Mouse (Mus musculus) heart, embryonic 15.5 days (tissue): ENCODE data around the gene Dexi. TPM values are rescaled to one million over a fixed set of nuclear protein-coding genes. Genes with fewer than 3 reads are reported as not detected.

Experiments
- ATAC-seq: fragments of 200-750 bp; cut with Nextera tagmentation; replicated peaks from 2 replicates; pipeline ENCODE4 v1.8.0; 2017; ENCODE audit warnings: low read depth, moderate TSS enrichment; ENCODE audit not compliant: insufficient number of reproducible peaks, insufficient read depth, low FRiP score
- H3K27ac ChIP-seq: fragments of 300-500 bp; sonication (generic); 2 replicates; pipeline ENCODE4 v1.5.1; 2015; ENCODE audit warnings: mild to moderate bottlenecking, inconsistent platforms
- H3K27me3 ChIP-seq: fragments of 300-500 bp; sonication (generic); 2 replicates; pipeline ENCODE4 v1.6.1; 2015; ENCODE audit warnings: inconsistent platforms
- H3K36me3 ChIP-seq: fragments of 300-500 bp; sonication (generic); 2 replicates; pipeline ENCODE4 v1.6.1; 2015; ENCODE audit warnings: mild to moderate bottlenecking, inconsistent platforms
- H3K4me1 ChIP-seq: fragments of 300-500 bp; sonication (generic); replicated peaks from 2 replicates; pipeline ENCODE4 v1.6.1; 2015; ENCODE audit warnings: inconsistent platforms
- H3K4me2 ChIP-seq: fragments of 300-500 bp; sonication (generic); 2 replicates; pipeline ENCODE4 v1.6.1; 2015; ENCODE audit warnings: inconsistent platforms, mild to moderate bottlenecking, moderate library complexity
- H3K4me3 ChIP-seq: fragments of 300-500 bp; sonication (generic); 2 replicates; pipeline ENCODE4 v1.5.1; 2015; ENCODE audit warnings: mild to moderate bottlenecking, inconsistent platforms
- H3K9ac ChIP-seq: fragments of 300-500 bp; sonication (generic); 2 replicates; pipeline ENCODE4 v1.6.1; 2015; ENCODE audit warnings: mild to moderate bottlenecking, inconsistent platforms
- H3K9me3 ChIP-seq: fragments of 300-500 bp; sonication (generic); replicated peaks from 2 replicates; pipeline ENCODE4 v1.6.1; 2016; ENCODE audit warnings: inconsistent platforms
- WGBS: fragments of 180-500 bp; shearing (Covaris S2); methylation state at CpG from one replicate; pipeline ENCODE4 v1.1.7; 2015; ENCODE audit warnings: mixed read lengths; 5-methylcytosine and 5-hydroxymethylcytosine counted together
- polyA plus RNA-seq: library from polyadenylated mRNA; unstranded; fragments of >200 nt; fragmentation: Nextera tagmentation; extraction: Ambion mirVana; gene quantifications from 2 replicates; pipeline ENCODE4 v1.2.1, GENCODE M21; 2015

The Dexi gene
- polyA plus RNA-seq, 1 experiment from 2014 or later = 15.0 TPM

DNA sequence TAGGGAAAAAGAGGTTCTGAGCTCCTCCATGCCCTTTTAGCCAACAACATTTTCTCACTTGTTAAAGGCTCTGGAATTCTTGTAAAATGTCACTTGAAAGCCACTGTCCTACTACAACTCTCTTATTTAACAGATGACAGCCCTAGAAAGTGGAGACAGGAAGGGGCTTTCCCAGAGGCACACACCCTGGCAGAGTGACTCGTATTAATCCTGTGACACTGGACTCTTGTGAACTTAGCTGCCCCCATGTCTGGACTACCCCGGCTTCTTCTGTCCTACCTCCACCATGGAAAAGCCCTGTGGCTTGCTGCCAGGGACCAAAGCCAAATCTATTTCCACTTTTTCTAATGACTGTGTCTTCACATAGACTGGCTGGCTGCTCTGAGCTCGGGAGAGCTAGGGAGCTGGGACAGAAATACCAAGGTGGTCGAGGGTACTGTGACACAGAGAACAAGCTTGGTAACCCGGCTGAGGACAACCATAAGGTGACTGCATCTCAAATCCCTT, 44.7 kb downstream of the Dexi start:
- 35% methylated on average over 5 of the region's 5 CpGs for WGBS
- no peak for ATAC-seq
- Histone ChIP-seq H3K9ac (no peak overlapping the region), H3K4me2 (no peak overlapping the region), H3K27ac (no peak overlapping the region), H3K9me3 (no peaks in the 10 kb centered on the region), H3K4me1 (no peaks in the 10 kb centered on the region; the same call in 1 of the 2 replicates), H3K4me3 (no peak overlapping the region), H3K27me3 (peaks cover 26% of the 10 kb centered on the region), H3K36me3 (no peaks in the 10 kb centered on the region)

- ATAC-seq = no peak
- WGBS = 57% methylated on average over 2 of the region's 2 CpGs
- H3K27ac ChIP-seq = no peak overlapping the region
- no peak overlapping the region for H3K4me3 ChIP-seq
- H3K36me3 ChIP-seq = no peaks in the 10 kb centered on the region
- H3K27me3 ChIP-seq = peaks cover 21% of the 10 kb centered on the region
- no peaks in the 10 kb centered on the region for H3K9me3 ChIP-seq
- no peak overlapping the region for H3K9ac ChIP-seq
- H3K4me1 ChIP-seq = no peaks in the 10 kb centered on the region; the same call in 1 of the 2 replicates
- H3K4me2 ChIP-seq = no peak overlapping the region
These were observed 47.0 kb downstream of the Dexi start for GRCm38 (mm10) chr16:10495824-10496298.

GRCm38 (mm10) chr16:10492587-10492986, 50.3 kb downstream of the Dexi start:
- Histone ChIP-seq H3K4me1 (peaks cover 11% of the 10 kb centered on the region), H3K4me2 (no peak overlapping the region), H3K36me3 (no peaks in the 10 kb centered on the region), H3K9me3 (no peaks in the 10 kb centered on the region), H3K4me3 (no peak overlapping the region), H3K27ac (no peak overlapping the region), H3K9ac (no peak overlapping the region), H3K27me3 (peaks cover 34% of the 10 kb centered on the region)
- ATAC-seq = no peak
- WGBS = 66% methylated on average over 3 of the region's 3 CpGs

GRCm38 (mm10) chr16:10491716-10492115, 51.1 kb downstream of the Dexi start:
- ATAC-seq = no peak
- H3K27me3 ChIP-seq = peaks cover 34% of the 10 kb centered on the region

GRCm38 (mm10) chr16:10490503-10491150, 52.2 kb downstream of the Dexi start:
- no peak for ATAC-seq
- Histone ChIP-seq H3K9ac (no peak overlapping the region), H3K27ac (no peak overlapping the region), H3K27me3 (peaks cover 28% of the 10 kb centered on the region), H3K4me2 (peak overlapping the region; percentile 57; the same call in 1 of the 2 replicates), H3K4me3 (no peak overlapping the region), H3K9me3 (no peaks in the 10 kb centered on the region), H3K4me1 (peaks cover 11% of the 10 kb centered on the region), H3K36me3 (no peaks in the 10 kb centered on the region)
- WGBS = 77% methylated on average over 18 of the region's 18 CpGs

More at GRCm38 (mm10) chr16:10491716-10492115, 51.1 kb downstream of the Dexi start:
- Histone ChIP-seq H3K27ac (no peak overlapping the region), H3K9ac (no peak overlapping the region), H3K4me3 (no peak overlapping the region), H3K4me1 (peaks cover 11% of the 10 kb centered on the region), H3K9me3 (no peaks in the 10 kb centered on the region), H3K36me3 (no peaks in the 10 kb centered on the region), H3K4me2 (no peak overlapping the region)
- 80% methylated on average over 4 of the region's 4 CpGs for WGBS

DNA sequence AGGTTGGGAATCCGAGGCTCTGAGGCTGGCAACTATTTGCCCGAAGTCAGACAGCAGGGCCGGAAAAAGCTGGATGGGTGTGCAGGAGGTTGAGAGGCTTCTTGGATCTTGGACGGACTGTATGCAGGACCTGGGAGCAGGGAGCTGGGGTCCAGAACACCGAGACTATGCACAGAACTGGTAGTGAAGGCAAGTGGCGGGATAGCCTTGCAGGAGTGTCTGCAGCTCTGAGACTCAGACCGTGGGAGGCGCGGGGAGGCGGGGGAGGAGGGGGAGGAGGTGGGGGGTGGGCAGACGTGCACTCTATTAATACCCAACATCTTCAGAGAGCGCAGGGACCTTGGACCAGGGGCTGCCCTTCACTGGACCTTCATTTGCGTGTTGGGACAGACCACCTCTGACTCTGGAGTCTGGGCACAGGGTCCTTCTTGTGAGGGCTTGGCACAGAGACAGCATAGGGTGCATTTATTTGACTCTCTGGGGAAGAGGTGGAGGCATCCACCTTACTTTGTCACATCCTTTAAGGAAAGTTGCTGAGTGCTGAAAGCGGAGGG, 52.9 kb downstream of the Dexi start:
- peaks cover 11% of the 10 kb centered on the region for H3K4me1 ChIP-seq
- no peaks in the 10 kb centered on the region for H3K36me3 ChIP-seq
- no peak overlapping the region for H3K27ac ChIP-seq
- no peak overlapping the region for H3K9ac ChIP-seq
- ATAC-seq = no peak
- peak overlapping the region; percentile 34 for H3K4me3 ChIP-seq
- peak overlapping the region; percentile 57 for H3K4me2 ChIP-seq
- peaks cover 28% of the 10 kb centered on the region for H3K27me3 ChIP-seq
- 13% methylated on average over 12 of the region's 14 CpGs for WGBS
- H3K9me3 ChIP-seq = no peaks in the 10 kb centered on the region

DNA sequence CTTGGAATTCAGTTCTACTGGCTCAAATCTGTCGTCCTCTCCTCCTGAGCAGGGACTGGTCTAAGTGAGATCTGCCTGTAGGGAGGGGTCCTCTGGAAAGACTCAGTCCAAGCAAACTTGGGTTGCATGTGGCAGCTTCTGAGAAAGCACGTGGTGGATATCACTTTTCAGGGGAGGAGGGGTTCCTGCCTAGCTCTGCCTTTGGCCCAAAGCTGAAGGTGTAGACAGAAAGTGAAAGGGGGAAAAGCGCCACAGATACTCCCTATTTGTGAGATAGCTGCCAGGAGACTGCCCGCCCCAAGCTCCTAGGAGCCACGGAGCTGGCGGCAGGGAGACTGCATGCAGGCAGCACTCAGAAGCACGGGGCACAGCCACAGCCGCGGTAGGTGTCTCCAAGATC, 53.4 kb downstream of the Dexi start:
- H3K4me1 ChIP-seq = peaks cover 11% of the 10 kb centered on the region
- ATAC-seq = no peak
- H3K4me2 ChIP-seq = peak overlapping the region; percentile 57
- H3K27me3 ChIP-seq = peaks cover 28% of the 10 kb centered on the region
- no peaks in the 10 kb centered on the region for H3K36me3 ChIP-seq
- H3K27ac ChIP-seq = no peak overlapping the region
- no peaks in the 10 kb centered on the region for H3K9me3 ChIP-seq
- 3% methylated on average over 9 of the region's 9 CpGs for WGBS
- H3K4me3 ChIP-seq = peak overlapping the region; percentile 34
- H3K9ac ChIP-seq = no peak overlapping the region

GRCm38 (mm10) chr16:10488769-10489481, 53.9 kb downstream of the Dexi start:
- WGBS = 76% methylated on average over 7 of the region's 7 CpGs
- peak overlapping the region; percentile 57; the same call in 1 of the 2 replicates for H3K4me2 ChIP-seq
- no peak overlapping the region for H3K27ac ChIP-seq
- peaks cover 31% of the 10 kb centered on the region for H3K27me3 ChIP-seq
- H3K9ac ChIP-seq = no peak overlapping the region
- no peaks in the 10 kb centered on the region for H3K9me3 ChIP-seq
- H3K36me3 ChIP-seq = no peaks in the 10 kb centered on the region
- ATAC-seq = no peak
- H3K4me3 ChIP-seq = no peak overlapping the region
- H3K4me1 ChIP-seq = peaks cover 11% of the 10 kb centered on the region

GRCm38 (mm10) chr16:10487895-10488493, 54.9 kb downstream of the Dexi start:
- Histone ChIP-seq H3K9ac (no peak overlapping the region), H3K27me3 (peaks cover 30% of the 10 kb centered on the region), H3K36me3 (no peaks in the 10 kb centered on the region), H3K4me2 (no peak overlapping the region), H3K4me3 (no peak overlapping the region), H3K9me3 (no peaks in the 10 kb centered on the region), H3K27ac (no peak overlapping the region), H3K4me1 (peaks cover 11% of the 10 kb centered on the region)
- ATAC-seq = no peak
- 78% methylated on average over 8 of the region's 8 CpGs for WGBS

GRCm38 (mm10) chr16:10486993-10487392, 55.9 kb downstream of the Dexi start:
- WGBS = 56% methylated on average over 3 of the region's 3 CpGs
- no peak for ATAC-seq
- Histone ChIP-seq H3K4me1 (peaks cover 11% of the 10 kb centered on the region), H3K27ac (no peak overlapping the region), H3K4me3 (no peak overlapping the region), H3K27me3 (peaks cover 30% of the 10 kb centered on the region), H3K9me3 (no peaks in the 10 kb centered on the region), H3K9ac (no peak overlapping the region), H3K4me2 (no peak overlapping the region), H3K36me3 (no peaks in the 10 kb centered on the region)

DNA sequence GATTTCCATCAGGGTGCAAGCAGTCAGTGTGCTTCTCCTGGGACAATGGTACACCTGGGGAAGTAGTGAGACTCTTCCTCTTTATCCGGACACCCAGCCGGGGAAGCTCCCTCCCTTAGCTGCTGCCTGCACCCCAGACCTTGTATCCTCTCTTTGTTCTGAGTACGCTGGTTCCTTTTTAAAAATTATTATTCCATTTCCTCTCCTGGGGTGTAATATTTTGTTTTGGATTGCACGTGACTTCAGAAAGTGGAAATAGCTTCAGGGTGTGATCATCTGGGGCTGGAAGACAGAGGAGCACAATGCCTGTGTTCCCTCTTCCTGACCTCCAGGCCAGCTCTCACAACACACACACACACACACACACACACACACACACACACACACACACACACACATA, 60.5 kb downstream of the Dexi start:
- no peak overlapping the region for H3K4me3 ChIP-seq
- no peaks in the 10 kb centered on the region for H3K9me3 ChIP-seq
- H3K36me3 ChIP-seq = no peaks in the 10 kb centered on the region
- no peaks in the 10 kb centered on the region for H3K4me1 ChIP-seq
- H3K9ac ChIP-seq = no peak overlapping the region
- 58% methylated on average over 4 of the region's 4 CpGs for WGBS
- H3K27ac ChIP-seq = no peak overlapping the region
- ATAC-seq = no peak
- H3K27me3 ChIP-seq = peaks cover 9% of the 10 kb centered on the region; the same call in 1 of the 2 replicates
- no peak overlapping the region for H3K4me2 ChIP-seq
